Mouse (Mus musculus) erythroblast, adult 5-6 weeks (primary cell): Measurements from ENCODE around the gene Myoz2. TPM values are rescaled to one million over a fixed set of nuclear protein-coding genes. Genes with fewer than 3 reads are reported as not detected.

Source experiments
- ATAC-seq: replicated peaks from 2 replicates; pipeline ENCODE4 v1.8.0; 2016; ENCODE audit warnings: moderate number of reproducible peaks, mild to moderate bottlenecking, moderate TSS enrichment, inconsistent platforms; ENCODE audit not compliant: poor library complexity, low FRiP score, severe bottlenecking
- total RNA-seq, 2 experiments: library from RNA; stranded (forward) in 1 of 2; stranded (reverse) in 1 of 2; fragments of 150-400 nt in 1 of 2; fragments of 200-764, 138-1000 nt in 1 of 2; gene quantifications; 2 replicates each; pipeline versions ENCODE4 v1.2.3 to v1.2.4; 2015 to 2017; ENCODE audit warnings: low replicate concordance in 2 of 2

Gene Myoz2
- total RNA-seq (2015; ENCODE audit: low replicate concordance): not detected in 2 replicates
- not detected in 2 replicates for total RNA-seq (2017; ENCODE audit: low replicate concordance)

GRCm38 (mm10) chr3:123034752-123035151, at the start of gene Myoz2:
TSS of gene Myoz2 (minus strand) at chr3:123035015.
- no peak for ATAC-seq

GRCm38 (mm10) chr3:123081665-123082064, 46.9 kb upstream of the Myoz2 start:
- no peak for ATAC-seq

GRCm38 (mm10) chr3:123080943-123081342, 46.1 kb upstream of the Myoz2 start:
- ATAC-seq: no peak

GRCm38 (mm10) chr3:123080017-123080725, 45.4 kb upstream of the Myoz2 start:
- ATAC-seq: no peak

- no peak for ATAC-seq
Observed at GRCm38 (mm10) chr3:123075759-123076158, 40.9 kb upstream of the Myoz2 start.

GRCm38 (mm10) chr3:123075034-123075433, 40.2 kb upstream of the Myoz2 start:
- no peak for ATAC-seq

- no peak for ATAC-seq
Observed at GRCm38 (mm10) chr3:123073351-123073750, 38.5 kb upstream of the Myoz2 start.

- ATAC-seq: no peak
Observed at GRCm38 (mm10) chr3:123072472-123072871, 37.7 kb upstream of the Myoz2 start.

- ATAC-seq: no peak
Observed at GRCm38 (mm10) chr3:123070996-123071395, 36.2 kb upstream of the Myoz2 start.

GRCm38 (mm10) chr3:123066836-123067235, 32.0 kb upstream of the Myoz2 start:
- ATAC-seq: no peak

- no peak for ATAC-seq
Observed at GRCm38 (mm10) chr3:123065466-123065865, 30.7 kb upstream of the Myoz2 start.

GRCm38 (mm10) chr3:123064186-123064585, 29.4 kb upstream of the Myoz2 start:
- ATAC-seq: no peak

- no peak for ATAC-seq
Observed at GRCm38 (mm10) chr3:123061931-123062330, 27.1 kb upstream of the Myoz2 start.

GRCm38 (mm10) chr3:123058832-123059231, 24.0 kb upstream of the Myoz2 start:
- no peak for ATAC-seq

- no peak for ATAC-seq
Observed at GRCm38 (mm10) chr3:123054178-123054577, 19.4 kb upstream of the Myoz2 start.

- ATAC-seq: no peak
Observed at GRCm38 (mm10) chr3:123053192-123053938, 18.6 kb upstream of the Myoz2 start.

GRCm38 (mm10) chr3:123042308-123042707, 7.5 kb upstream of the Myoz2 start:
- ATAC-seq: no peak

GRCm38 (mm10) chr3:123033804-123034203, 1.0 kb downstream of the Myoz2 start:
- no peak for ATAC-seq

- no peak for ATAC-seq
Observed at GRCm38 (mm10) chr3:123025634-123026033, 9.2 kb downstream of the Myoz2 start.

GRCm38 (mm10) chr3:123024496-123025234, 10.2 kb downstream of the Myoz2 start:
- ATAC-seq: no peak
